Mouse (Mus musculus) adrenal gland, adult (tissue): ENCODE measurements around the gene Apeh.

ENCODE experiments used
- DNase-seq, 2 experiments: peaks; one replicate each; pipeline ENCODE4 v3.0.0; 2022 to 2023; ENCODE audit warnings: low spot score in 1 of 2; ENCODE audit not compliant: inconsistent age in 2 of 2

Apeh gene

GRCm38 (mm10) chr9:108053665-108054225 is 40.7 kb downstream of the Apeh start:
- peak in 1 of 2 experiments; percentile 37 for DNase-seq

DNA sequence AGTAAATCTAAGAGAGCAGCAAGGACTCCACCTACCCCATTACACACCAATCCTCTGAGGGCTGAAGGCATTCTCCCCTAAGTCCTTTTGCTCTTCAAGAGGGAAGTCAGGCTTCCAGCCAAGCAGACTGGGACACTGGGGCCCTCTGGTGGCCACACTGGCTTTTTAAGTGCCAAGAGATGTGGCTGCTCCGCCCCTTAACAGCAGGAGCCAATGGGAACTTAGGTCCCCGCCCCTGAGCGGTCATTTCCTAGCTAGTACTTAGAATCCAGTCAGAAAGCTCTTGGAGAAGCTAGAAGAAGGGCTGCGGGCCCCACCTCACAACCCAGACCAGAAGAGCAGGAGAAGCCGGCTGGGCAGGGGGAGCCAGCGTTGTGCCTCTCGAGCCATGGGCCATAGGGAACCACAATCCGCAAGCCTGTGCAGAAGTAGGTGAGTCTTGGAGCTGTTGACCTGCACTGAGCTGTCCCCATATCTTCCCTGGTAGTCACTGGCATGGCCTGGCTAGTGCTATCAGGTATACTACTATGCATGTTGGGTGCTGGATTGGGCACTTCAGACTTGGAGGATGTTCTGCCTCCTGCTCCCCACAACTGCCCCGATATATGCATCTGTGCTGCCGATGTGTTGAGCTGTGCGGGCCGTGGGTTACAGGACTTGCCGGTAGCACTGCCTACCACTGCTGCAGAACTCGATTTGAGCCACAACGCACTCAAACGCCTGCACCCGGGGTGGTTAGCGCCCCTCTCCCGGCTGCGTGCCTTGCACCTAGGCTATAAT is 41.3 kb downstream of the Apeh start, which contains the start of gene Amigo3:
TSS of gene Amigo3 (plus strand) at position 275 of the 780 bp plus-strand sequence.
- peak; percentile 96 to 99 for DNase-seq

DNA sequence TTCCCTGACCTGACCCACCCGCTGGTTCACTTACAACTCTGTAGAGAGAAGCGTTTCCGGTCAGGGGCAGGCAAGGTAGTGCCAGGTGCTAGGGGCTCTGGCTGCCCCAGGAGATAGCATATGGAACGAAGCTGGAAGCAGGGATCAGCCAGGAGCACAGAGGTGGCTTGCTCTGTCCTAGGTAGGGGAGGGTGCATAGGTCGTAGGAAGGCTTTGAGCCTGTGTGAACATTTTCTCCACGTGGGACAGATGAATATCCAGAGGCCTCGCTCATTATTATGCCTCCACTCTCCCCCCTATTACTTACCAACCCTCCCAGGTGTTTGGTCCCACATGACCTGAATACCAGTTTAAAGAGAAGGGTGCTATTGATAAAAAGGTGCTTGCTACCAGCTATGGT is 42.0 kb downstream of the Apeh start:
- DNase-seq, result no peak

- DNase-seq, result no peak
Measured at GRCm38 (mm10) chr9:108051931-108052220, 42.5 kb downstream of the Apeh start.

DNA sequence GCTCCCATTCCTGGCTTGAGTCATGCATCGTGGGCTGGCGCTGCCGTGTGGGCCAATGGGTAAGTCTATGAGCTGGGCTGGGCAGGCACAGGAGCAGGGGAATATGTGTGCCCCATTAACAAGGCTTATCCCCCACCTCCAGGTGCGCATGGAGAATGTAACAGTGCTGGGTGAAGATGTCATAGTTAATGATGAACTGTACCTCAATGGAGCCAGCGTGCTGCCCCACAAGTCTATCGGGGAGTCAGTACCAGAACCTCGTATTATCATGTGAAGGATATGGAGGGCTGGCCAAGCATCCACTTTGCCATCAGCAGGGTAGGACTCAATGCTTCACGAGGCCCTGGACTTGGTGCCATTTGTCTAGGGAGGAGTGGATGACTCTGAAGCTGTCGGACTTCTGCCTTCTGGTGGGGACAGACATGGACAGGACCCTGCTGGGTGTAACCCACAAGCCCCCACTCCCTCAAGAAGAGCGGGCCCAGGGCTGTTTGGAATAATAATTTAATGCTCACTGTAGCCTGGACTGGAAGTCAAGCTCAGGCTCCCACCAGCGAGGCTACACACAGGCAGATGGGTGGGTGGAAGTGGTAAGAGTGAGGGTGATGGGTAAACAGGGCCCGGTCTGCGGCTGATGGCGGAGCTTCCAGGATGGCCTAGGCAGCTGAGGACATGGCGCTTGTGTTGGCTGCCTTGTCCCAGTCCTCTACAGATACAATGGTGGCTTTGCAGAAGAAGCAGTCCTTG is 43.0 kb downstream of the Apeh start:
- DNase-seq, result no peak

DNA sequence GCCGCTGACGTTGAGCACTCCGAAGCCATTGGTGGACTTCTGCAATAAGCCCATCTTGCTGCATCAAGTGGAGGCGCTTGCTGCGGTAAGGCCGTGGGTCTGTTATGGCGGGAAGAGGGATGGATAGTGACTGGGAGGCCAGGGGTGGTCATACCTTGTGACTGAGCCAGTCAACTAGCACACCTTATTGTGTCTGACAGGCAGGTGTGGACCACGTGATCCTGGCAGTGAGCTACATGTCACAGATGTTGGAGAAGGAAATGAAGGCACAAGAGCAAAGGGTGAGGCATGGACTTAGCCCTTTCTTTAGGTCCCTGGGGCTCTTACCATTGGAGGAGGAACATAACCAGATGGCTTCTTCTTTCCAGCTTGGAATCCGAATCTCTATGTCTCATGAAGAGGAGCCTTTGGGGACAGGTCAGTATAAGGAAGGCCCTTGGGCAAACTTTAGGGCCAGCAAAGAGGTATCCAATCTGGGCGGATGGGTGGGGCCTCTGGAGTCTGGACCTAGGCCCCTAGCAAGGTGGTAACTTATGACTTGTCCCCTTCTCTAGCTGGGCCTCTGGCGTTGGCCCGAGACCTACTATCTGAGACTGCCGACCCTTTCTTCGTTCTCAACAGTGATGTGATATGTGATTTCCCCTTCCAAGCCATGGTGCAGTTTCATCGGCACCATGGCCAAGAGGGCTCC is 44.7 kb downstream of the Apeh start:
- DNase-seq, result peak in 1 of 2 experiments; percentile 50

DNA sequence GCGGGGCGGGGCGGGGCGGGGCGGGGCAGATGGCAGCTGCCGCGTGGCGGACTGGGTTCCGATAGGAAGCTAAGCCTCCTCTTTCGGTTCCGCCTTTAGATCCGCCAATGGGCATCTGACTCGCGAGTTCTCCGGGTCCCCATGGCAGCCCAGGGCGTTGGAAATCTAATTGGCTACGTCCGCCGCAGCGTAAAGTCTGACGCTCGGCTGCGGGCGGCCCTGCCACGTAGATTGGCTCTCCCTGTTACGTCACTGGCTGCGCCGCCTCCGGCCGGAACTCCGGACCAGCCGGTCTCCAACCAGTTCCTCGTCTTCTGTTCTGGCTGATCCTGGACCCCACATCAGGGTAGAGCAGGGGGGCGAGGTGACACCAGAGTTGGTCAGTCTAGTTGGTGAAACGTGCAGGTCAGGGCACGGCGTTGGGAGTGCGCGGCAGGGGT is 45.4 kb downstream of the Apeh start, which contains the start of gene Gmppb:
TSS of gene Gmppb (plus strand) at position 227 of the 440 bp plus-strand sequence.
- peak; percentile 98 for DNase-seq

DNA sequence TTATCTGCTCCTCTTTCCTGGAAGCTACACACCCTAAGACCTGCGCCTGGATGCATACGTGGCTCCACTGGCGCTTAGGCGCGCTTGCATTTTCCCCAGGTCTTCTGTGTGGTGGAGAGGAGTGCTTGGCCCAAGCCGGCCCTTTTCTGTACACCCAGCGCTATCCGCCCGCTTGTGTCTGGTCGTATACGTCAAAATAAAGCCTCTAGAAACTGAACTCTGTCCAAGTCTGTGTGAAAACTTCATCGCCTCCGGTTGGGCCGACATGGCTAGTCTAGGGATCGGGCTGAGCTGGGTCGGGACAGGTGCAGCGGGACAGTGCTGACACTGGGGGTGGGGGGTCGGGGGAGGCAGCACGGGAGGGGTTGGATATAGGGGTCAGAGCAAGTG is 45.8 kb downstream of the Apeh start:
- DNase-seq, result peak in 1 of 2 experiments; percentile 82

GRCm38 (mm10) chr9:108047601-108048565 is 46.5 kb downstream of the Apeh start:
- no peak for DNase-seq

DNA sequence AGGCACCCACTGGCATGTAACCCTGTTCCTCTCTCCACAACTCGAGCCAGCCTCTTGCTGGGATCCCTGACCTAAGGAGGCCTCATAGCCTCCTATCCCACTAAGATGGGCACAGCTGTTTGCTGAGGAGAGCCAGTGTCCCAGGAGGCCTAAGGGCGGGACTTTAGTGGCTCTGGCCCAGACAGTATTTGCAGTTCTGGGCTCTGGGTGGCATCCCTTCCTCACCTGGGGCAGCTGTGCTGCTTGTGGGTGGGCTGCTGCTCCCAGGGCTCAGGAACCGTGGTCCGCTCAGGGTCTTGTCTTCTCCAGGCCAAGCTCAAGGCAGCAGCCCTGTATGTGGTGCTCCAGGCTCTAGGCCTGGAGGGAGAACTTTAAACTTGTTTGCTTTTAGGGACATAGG is 47.8 kb downstream of the Apeh start:
- no peak for DNase-seq

DNA sequence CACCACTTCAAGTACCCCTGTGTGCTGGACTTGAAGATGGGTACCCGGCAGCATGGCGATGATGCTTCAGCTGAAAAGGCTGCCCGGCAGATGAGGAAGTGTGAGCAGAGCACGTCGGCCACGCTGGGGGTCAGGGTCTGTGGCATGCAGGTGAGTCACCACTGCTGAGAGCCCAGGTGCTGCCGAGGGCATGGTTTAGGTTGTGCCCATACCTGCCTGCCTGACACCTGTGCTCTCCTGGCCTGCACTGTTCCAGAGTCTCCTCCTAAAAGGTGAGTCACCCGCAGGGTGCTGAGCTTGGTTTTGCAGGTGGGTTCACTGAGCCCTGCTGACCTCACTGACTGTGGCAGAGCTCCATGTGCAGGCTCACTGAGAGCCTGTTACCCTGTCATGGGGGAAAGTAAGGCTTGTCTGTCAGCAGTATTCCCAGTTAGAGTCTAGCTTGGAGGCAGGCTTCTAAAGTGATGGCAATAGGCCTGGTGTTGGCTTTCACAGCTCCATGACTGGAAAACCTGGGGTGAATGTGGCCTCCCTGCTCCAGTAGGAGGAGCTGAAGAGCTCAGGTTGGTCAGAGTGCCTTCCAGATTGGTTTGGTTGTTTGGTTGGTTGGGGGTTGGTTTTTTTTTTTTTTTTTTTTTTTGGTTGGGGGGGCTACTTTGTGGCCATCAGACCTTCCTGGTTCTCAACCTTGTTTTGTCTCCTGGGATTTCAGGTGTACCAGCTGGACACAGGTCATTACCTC is 49.5 kb downstream of the Apeh start:
- DNase-seq, result no peak
